Mouse (Mus musculus) erythroblast, embryonic 14.5 days (primary cell): Measurements from ENCODE around the gene Bod1l.

Experiments
- GATA1 ChIP-seq: IDR thresholded peaks from 2 replicates; pipeline ENCODE4 v1.6.1; 2012; ENCODE audit warnings: low read length, inconsistent platforms, mixed read lengths
- TAL1 ChIP-seq: IDR thresholded peaks from 3 replicates; pipeline ENCODE4 v1.6.1; 2012; ENCODE audit warnings: low read length, inconsistent platforms, mixed read lengths

DNA sequence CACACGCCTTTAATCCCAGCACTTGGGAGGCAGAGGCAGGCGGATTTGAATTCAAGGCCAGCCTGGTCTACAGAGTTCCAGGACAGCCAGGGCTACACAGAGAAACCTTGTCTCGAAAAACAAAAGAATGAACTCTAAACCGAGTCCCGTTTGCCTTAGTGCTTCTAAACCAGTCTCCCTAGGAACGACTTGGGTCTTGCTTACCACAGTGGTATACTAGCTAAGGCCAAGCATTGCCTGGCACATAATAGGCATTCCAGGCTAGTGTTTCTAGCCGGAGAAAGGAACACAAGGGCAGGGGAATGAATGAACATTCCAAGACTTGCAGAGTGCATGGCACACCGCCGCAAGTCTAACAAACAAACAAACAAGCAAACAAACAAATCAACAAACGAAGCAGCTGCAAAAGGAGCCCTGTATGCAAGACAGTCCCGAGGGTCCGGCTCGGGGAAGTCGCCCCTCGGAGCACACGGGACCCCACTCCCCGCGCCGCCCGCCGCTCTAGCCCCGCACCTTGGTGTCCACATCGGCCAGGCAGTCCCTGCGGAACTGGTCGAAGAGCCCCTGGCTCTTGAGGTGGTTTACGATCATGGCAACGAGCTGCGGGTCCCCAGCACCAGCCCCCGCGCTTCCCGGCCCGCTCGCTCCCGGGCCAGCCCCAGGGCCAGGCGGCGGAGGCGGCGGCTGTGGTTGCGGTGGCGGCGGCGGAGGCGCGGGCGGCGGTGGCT lies 532 bp downstream of the Bod1l start:
- TF ChIP-seq TAL1 (no peak), GATA1 (no peak)
